Mouse (Mus musculus) CD4-positive helper T cell, adult 2 months (primary cell): ENCODE measurements around the gene D5Ertd579e.

ENCODE experiments used
- DNase-seq: peaks from one replicate; pipeline ENCODE4 v3.0.0-alpha.2; 2012; ENCODE audit warnings: low read depth, missing footprints, low spot score

D5Ertd579e gene

DNA sequence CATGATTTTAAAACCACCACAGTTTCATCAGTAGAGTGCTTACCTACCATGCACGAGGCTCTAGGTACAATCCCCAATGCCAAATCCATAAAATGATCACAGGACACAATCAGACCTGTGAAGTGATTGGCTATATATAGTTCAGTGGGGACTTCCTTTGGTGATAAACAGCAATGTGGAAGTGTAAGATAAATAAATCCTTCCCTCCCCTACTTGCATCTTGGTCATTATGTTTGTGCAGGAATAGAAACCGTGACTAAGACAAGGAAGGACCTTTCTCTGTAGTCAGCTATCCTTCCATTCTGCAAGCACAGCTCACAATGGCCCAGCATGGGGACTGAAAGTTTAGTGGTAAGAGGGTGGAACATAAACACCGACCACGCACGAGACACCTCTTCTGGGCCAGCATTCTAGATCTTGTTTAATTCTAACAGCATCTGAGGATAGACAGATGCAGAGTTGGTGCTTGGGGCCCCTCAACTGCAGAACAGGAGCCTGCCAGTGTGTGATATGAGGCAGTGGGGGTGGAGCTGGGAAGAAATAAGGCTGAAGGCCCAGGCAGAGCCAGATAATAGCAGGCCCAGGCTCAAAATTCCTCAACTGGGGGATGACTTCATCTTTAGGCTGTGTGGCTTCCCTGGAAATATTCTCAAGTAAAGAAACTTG, 25.0 kb upstream of the D5Ertd579e start:
- no peak for DNase-seq

DNA sequence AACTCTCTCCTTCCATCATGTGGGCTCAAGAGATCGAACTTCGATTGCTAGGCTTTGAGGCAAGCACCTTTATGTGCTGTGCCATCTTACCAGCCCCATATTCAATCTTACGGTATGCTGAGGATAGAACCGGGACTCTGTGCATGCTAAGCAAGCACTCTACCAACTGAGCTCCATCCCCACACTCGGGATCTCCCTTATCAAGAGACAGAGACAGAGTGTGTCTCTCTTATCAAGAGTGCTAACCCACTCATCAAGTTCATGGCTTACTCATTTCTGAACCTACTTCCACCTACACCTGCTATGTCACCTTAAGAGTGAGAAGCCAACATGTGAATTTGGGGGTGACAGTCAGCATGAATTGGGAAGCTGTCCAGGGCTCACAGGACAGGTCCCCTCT, 24.4 kb upstream of the D5Ertd579e start:
- DNase-seq: no peak

DNA sequence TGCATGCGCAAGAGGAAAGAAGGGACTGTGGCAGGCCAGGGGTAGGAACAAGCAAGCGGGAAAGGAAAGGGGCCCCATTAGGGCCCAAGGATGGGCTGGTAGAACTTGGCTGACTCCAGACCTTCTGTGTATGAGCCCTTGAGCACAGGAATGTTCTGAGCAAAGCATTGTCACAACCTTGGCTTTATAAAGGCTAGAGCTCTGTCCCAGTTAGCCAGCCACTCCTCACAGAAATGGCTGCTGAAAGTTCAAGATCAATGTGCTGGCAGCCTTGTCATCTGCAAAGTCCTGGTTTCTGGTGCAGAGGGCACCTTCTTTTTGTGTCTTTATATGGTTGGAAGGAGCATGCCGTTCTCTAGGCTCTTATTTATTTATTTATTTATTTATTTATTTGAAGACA, 23.8 kb upstream of the D5Ertd579e start:
- DNase-seq: no peak

DNA sequence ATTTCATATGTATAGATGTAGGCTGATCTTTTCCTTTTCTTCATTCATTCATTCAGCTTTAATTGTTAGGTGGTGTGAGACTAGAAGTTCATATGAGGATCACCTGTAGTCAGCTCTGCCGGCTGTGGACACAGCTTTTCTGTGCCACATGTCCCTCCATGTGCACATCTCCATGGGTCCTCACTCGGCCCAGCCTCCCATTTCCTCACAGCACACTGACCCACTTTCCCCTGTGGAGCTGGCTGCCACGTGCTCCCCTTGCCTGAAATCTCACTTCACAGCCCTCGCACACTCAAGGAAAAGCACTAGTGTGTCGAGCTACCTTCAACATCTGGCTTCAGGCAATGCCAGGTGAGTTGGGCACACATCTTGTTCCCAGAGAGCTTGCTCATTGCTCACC, 23.3 kb upstream of the D5Ertd579e start:
- DNase-seq: no peak

DNA sequence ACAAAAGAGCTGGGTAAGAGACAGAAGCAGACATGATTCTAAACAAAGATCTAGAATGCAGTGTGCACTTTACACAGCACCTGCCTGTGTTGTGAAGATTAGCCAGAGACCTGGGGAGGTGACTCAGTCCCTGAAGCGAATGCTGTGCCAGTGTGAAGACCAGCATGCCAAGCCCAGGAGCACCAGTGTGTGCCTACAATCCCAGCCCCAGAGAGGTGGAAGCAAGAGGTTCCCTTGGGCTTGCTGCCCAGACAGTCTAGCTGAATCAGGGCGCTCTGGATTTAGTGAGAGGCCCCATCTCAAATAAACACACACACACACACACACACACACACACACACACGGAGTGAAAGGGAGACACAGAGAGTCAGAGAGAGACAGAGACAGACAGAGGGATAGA, 22.1 kb upstream of the D5Ertd579e start:
- DNase-seq: no peak

DNA sequence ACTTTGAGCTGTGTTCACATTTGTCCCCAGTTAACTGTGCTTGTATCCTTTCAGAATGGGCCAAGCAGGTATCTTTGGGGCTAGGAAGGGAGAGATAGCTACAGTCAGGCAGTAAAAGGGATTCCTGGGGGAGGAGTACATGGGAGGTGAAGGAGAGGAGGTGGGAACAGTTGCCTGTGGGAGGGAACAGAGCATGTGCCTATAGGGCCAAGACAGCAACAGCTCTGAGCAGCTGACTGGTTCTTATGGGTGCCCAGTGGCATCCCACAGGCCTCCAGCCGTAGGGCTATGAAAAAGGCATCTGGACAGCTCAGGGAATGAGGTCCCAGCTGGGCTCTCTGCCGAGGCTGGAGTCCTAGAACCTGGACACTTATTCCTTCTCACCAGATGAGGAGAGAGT, 21.0 kb upstream of the D5Ertd579e start:
- no peak for DNase-seq

DNA sequence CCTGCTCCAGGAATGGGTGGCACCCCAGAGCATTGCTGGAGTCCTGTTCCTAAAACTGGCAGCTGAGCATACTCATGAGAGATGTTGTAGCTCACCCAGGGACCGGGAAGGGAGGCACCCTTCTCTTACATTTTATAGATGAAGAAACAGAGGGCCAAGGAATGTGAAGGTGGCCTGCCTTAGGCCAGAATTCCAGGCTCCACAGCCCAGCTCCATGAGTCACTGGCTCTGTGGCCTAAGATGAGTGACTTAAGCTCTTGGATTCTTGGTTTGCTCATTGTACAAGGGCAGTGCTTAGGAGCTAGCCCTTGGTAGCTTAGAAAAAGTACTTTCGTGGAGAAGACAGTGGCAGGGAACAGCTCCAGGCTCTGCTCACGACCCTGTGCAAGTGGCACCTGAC, 19.0 kb upstream of the D5Ertd579e start:
- DNase-seq: no peak

DNA sequence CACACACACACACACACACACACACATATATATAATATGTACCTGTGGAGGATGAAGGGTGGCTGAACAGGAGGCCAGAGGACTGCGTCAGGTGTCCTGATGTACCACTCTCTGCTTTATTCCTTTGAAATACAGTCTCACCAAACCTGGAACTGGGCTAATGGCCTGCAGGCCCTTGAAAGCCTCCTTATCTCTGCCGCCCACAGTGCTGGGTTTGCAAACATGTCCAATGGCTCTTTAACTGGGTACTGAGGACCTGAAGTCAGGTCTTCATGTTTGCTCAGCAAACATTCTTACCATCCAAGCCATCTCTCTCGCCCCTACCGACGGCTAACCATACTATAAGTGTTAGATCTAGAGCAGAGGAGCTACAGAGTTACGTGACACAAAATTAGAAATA, 17.9 kb upstream of the D5Ertd579e start:
- no peak for DNase-seq

DNA sequence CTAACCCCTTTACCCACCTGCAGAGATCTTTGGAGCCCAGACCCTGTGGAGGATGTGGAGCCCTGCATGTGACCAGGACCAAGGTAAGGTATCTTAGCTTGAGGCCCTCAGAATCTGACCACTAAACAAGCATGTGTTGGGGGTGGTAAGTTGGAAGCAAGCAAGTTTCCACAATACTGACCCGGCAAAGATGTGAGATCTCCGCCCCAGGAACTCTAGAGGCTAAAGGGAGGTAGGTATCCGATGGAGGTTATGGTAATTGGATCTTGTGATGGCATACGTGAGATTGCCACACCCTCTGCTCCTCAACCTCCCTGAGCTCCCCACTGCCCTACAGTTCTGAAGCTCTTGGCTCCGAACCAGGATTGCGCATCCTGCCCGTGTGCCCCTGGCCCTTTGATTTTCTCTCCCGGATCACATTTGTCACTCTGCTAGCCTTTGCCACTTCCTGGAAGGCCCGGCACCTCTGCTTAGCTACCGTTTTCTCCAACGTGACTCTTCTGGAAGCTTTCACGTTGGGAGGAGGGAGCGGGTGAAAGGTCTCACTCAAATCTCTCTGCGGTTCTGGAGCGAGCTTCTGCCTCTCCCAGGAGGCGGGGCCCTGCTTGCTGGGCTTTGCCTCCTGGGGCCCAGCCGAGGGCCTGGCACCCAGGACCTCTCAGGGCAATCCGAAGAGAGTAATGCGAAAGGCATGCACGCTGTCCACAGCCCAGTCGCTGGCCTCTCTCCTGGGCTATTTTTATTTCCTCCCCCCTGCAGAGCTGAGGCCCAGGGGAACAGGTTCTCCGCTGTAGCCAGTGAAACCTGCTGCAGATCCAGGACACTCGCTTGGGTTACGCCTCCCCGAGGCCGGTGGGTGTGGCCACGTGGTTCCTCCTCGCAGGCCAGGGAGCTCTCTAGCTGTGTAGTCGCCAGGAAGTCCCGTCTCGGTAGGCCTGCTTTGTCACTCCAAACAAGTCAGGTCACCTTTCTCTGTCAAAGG, 17.0 kb upstream of the D5Ertd579e start:
- peak; percentile 85 for DNase-seq

DNA sequence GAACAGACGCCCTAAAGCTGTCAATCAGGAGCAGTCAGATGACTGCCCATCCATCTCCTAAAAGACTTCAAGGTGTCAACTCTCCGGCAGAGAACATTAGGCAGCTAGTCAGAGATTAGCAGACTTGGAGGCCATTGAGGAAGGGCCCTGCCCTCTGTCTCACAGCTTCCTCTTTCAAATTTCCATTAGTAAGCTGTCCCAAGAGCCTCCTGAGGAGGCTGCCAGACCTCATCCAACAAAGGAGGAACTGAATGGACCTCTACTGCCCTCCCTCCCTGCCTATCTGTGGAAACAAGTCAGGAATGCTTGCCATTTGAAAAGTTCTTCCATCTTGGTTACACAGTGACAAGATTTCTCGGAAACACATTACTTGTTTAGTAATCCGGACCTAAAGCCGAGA, 16.0 kb upstream of the D5Ertd579e start:
- no peak for DNase-seq

DNA sequence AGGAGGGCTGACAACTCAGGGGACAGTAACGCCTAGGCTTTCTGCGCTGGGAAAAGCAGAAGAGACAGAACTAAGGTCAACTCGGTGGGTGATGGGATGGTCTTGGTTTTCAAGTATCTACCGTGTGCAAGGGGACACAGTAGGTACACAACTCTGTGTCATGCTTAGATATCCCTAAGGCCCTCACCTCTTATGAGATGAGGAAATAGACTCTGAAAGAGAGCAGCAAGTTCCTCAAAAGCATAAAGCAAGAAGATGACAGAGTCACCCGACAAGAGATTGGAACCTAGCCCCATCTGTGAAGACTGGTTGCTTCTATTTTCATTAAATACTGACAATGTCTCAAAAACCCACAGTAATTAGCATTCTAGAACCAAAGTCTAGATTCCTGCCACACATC, 10.0 kb upstream of the D5Ertd579e start:
- DNase-seq: no peak

DNA sequence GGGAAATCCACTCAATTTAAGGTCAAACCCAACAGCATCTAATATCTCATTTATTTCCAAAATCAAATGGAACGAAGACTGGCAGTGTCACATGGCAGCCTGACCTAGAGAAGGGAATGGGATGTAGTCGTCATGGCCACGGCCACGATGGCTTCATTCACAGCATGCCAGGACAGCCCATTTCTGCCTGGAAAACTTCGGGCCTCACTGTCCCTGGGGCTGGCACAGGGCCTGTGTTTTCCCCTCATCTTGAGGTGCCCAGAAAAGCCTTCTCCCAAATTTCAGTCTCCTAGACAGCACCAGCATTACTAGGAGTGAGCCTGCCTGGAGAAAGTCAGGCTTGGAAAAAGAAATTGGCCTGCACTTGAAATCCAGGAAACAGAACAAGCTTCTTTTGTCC, 9.6 kb upstream of the D5Ertd579e start:
- DNase-seq: no peak

DNA sequence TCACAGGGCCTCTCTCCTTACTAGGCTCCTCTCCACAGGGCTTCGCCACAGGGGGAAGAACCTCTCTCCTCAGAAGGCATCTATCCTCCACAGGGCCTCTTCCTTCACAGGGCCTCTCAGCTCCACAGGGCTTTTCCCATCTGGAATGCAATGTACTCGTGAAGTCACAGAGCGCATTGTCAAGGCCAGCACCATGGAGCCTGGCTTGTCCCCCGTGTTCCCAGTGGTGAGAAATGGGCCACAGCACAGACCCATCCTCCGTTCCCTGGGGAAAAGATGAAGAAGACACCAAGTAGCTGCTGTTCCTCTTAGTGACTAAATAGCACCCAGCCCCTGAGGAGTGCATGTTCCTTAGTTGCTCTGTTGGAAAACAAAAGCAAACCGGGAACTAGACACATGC, 8.9 kb upstream of the D5Ertd579e start:
- DNase-seq: no peak

DNA sequence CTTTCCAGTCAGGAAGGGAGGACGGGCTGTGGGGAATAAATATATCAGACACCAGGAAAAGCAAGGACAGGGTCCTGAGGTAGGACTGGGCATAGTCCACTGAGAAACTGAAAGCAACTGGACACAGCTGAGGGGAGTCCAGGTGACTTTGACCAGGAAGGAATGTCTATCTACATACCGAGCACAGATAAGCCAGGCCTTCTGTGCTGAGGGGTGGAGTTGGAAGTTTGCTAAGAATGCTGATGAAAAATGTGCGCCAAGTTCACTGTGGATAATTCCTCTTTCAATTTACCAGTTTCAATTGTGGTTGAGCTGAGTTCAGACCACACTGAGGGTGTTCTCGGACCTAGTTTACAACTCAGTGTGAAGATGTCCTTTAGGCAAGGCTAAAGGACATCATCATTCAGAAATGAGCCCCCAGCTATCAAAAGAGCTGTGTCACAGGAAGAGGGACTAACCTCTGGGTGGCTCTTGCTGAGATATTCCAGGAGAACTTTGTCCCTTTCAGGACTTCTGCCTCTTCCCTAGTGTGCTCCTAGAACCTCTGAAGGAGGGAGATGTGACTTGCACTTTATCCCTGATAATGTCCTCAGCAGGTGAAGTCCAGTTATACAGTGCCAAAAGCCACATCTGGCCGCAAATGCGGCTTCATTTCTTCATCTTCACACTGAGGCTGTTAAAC, 5.3 kb upstream of the D5Ertd579e start:
- no peak for DNase-seq

DNA sequence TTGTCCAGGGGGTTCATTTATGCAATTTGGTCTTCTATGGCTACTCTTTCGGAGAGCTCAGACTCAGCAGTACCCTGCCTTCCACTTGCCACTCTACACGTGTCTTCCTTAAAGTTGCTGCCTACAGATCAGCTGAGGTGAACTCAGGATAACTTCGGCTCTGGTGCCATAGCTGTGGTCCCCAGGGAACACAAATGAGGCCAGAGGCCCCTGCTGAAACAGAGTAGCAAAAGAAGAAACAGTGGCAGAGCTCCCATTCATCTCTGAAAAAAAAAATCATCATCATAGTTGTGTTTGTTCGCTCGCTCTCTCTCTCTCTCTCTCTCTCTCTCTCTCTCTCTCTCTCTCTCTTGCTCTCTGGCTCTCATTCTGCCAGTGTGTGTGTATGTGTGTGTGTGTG, 2.9 kb upstream of the D5Ertd579e start:
- no peak for DNase-seq

DNA sequence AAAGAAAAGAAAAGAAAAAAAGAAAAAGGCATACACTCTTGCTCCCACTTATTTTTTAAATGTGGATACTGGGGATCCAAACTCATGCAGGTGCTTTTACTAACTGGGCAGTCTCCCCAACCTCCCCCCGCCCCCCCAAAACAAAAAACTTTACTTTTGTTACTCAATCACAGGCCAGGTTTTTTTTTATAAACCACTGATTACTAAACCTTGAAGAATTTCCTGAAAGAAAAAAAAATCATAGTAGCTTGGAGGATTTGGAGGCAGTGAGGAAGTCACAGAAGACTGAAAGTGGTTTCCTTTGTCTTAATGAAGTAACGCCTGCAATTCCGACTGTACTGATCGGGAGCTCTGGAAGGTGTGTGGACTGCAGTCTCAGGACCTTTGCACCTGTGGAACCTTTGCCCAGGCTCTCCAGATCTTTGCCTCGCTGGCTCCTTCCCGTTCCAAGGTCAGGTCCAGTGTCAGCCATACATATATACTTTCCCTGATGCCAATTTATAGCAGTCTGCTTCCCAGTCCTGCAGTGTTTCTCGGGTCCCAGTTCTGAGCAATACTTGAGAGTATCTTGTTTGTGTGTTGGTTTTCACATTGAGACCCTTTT, 2.3 kb upstream of the D5Ertd579e start:
- no peak for DNase-seq

DNA sequence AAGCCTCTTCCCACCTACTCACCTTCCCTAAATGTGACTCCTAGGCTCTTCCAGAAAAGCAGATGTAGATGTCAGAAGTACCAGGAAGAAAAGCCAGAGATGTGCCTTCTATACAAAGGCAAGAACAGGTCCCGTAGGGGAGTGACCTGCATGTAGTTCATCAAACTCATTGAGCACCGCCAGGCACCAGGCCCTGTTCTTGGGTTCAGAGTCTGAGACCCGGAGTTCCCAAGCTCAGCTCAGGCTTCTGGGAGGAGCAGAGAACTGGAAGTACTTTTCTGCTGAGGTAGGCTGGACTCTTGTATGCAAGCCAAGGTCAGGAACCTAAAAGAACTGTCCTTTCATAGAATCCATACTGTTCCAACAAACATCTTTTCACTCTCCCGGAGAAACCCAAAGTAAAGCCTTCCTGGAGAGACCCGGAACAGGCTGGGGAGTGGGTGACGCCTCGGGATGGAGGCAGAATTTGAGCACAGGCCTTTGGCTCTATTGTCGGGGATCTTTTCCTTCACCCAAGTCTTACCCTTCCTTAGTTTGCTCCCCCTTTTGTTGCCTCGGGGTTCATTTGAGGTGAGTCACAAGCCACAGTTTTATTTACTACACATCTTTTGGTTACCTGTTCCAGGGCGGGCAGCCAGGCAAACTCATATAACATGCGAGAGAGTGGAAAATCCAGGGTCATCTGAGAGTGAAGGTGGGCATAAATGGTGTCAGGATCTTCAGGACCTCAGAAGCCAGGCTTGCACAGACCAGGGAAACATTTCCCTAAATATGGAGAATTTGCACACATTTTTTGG, 878 bp upstream of the D5Ertd579e start:
- peak; percentile 11 for DNase-seq

DNA sequence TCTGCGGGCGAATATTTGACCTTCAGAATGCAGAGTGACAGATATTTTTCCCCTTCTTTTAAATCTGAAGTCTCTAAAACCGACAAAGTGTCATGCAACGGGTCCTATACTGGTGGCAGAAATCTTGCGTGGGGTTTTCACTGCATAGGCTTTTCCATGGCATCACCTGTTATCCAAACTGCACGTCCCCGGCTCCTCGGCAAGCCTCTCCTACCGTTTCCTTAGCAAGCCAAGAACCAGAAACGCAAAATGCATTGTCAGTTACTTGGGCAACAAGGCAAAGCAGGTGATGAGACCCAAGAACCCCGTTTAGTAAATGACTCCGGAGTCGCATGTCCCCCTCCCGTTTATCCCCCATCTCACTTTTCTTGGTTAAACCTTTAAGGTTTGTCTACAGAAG, 819 bp downstream of the D5Ertd579e start:
- DNase-seq: no peak

DNA sequence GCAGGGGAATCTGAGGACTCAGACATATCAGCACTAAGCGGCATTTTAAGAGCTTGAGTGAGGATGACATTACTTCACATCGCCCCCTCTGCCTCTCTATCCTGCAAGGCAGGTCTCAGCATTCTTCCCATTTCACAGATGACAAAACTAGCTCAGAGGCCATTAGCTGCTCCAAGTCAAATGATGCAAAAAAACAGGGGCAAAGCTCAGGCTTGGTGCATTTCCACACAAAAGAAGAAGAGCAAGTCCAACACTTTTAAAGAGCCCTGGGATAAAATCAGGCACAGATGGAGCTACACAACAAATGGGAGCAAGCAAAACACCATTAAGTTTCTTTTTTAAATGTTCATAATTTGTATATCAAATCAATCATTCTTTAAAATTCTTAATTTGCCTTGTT, 2.2 kb downstream of the D5Ertd579e start:
- no peak for DNase-seq

DNA sequence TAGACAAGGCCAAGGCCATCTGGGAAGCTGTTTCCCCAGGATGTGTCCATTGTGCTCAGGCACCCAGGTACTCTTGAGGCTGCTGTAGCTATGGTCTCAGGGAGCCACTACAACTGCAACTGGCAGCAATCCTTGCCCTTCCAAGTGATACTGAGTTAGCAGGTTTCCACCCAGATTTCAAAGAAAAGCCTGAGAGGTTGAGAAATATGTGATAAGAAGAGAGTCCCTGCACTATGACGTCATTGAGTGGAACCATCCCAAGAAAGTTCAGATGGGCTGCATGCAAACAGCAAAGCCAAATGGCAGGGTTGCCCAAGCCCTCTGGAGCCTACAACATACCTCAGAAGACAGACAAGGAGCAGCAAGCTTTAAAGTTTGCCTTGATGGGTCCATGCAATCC, 4.4 kb downstream of the D5Ertd579e start:
- no peak for DNase-seq

DNA sequence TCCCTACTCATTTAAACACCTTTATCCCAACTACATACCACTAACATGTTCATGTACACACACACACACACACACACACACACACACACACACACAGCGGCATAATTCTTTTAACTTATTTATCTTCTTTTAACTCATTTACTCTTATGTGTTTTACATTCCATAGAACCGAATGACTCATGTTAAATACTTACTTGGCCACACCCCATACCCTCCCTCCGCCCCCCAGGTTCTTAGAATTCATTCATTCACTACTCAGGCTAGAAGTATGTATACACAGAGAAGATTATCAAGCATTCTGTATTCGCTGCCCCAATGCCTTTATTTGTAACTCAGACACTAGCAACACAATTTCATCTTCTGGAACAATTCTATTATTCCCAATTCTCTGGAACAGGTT, 10.7 kb downstream of the D5Ertd579e start:
- DNase-seq: no peak
